Mouse (Mus musculus): ENCODE results near the gene Myl3.

Gene Myl3

DNA sequence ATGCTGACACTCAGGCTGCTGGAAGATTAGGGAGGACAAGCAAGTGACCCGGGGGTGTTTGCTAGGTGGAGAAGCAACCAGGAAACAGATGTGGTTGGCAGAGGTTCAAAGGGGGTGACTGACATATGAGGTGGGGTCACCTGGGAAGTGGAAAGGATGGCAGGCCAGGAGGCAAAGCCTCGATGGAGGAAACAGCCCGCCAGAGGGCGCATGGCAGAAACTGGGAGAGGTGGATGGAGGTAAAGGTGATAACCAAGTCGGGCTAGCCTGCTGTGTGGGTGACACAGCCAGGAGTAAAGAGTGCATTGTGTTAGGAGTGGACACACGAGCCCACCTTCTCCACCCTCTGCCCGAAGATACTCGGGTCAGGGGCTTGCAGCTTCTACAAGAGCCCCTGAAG, 11.8 kb upstream of the Myl3 start:
- DNase-seq (ENCODE audit: low read depth in 2 of 2, low spot score in 2 of 2): peak; percentile 41 to 58

DNA sequence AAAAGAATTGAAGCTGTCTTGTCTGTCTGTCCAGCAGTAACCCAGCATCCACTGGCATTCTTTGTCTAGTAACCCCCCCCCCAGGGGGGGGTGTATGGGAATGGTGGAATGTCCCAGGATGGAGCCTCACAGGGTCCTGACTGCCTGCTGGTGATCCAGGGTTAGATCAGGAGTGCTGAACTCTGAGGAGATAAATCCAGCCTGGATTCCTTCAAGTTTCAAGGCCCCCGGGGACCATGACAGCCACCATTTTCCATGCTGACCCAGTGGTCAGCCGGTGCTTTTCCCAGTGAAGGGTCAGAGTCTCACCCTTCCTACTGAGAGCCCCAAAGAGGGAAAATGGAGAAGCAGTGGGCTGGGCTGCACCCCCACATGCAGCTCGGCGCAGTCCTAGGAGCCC, 9.8 kb upstream of the Myl3 start:
- no peak for DNase-seq (ENCODE audit: low read depth in 2 of 2, low spot score in 2 of 2)

DNA sequence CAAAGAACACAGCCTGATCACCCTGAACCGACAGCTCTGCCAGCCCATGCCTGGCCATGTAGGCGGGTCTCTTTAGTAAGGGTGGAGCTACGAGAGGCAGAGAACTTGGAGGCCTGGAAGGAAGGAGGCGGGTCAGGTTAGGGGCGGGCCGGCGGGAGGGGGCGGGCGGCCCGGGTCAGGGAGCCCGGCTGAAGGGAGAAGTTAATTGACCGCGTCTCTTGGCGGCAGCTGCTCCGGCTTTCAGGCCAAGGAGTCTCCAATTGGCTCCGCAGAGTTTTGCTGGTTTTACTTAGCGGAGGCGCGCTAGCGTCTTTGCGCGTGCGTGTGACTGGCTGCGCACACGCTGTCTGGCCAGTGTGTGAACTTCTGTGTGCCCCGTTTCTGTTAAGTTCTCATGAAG, 9.0 kb upstream of the Myl3 start:
- peak in 1 of 2 experiments; percentile 37 for DNase-seq (ENCODE audit: low read depth in 2 of 2, low spot score in 2 of 2)

DNA sequence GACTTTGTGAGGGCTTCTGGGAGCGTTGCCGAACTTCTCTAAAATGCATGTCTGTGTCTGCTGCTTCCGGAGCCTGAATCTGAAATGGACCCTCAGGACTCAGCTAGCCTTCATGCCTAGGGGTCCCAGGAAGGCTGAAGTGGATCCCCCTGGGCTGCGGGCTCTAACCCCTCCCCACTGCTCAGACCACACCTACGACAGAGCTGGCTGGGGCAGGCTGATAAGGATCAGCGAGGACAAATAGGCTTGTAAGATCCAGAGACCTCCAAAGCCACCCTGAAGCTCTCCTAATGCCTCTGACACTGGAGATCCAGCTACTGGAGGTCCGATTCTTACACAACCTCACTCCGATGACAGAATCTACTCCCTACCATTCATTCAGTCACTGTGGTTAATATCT, 8.6 kb upstream of the Myl3 start:
- no peak for DNase-seq (ENCODE audit: low read depth in 2 of 2, low spot score in 2 of 2)

DNA sequence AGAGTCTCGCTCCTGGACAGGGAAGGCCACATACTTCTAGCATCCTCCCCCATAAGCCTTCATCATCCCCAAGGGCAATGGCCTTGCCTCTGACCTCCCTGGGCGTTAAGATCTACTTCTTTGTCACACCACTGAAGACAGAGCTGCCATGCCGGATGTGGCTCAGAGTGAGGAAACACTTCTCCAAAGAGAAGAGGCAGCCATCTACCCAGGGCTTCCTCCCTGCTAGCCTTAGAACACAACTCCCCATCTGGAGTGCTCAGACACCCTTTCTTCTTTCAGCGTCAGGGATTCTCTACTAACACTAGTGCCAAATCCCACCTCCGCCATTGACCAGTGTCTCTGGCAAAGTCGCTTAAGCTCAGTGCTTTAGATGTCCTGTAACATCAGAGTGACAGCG, 7.5 kb upstream of the Myl3 start:
- no peak for DNase-seq (ENCODE audit: low read depth in 2 of 2, low spot score in 2 of 2)

DNA sequence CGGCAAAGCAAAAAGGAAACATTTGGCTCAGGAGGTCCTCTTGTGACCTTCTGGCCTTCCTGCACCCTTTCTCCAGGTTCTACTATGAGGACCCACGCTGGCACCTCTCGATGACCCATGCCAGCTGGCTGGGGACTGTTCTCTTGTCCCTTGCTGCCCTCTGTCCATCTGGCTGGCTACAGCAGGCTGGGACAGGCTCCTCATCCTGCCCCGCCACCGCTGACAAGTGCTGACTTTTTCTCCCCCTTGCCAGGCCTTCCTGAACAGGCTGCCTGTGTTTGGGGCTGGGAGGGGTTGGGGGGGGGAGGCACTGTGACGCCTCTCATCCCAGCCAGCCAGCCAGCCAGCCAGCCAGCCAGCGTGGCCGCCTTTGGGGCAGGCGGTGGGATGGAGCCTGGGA, 5.3 kb upstream of the Myl3 start:
- DNase-seq (ENCODE audit: low read depth in 2 of 2, low spot score in 2 of 2): no peak

DNA sequence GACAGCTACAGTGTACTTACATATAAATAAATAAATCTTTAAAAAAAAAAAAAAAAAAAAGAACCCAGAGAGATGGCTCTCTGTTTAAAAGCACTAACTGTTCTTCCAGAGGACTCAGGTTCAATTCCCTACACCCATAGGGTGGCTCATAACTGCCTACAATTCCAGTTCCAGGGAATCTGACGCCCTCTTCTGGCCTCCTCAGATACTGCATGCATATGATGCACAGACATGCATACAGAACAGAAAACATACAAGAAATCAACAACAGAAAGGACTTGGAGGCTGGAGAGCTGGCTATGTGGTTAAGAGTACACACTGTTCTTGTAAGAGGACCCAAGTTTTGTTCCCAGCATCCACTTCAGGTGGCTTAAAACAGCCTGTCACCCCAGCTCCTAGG, 3.6 kb upstream of the Myl3 start:
- DNase-seq (ENCODE audit: low read depth in 2 of 2, low spot score in 2 of 2): no peak

DNA sequence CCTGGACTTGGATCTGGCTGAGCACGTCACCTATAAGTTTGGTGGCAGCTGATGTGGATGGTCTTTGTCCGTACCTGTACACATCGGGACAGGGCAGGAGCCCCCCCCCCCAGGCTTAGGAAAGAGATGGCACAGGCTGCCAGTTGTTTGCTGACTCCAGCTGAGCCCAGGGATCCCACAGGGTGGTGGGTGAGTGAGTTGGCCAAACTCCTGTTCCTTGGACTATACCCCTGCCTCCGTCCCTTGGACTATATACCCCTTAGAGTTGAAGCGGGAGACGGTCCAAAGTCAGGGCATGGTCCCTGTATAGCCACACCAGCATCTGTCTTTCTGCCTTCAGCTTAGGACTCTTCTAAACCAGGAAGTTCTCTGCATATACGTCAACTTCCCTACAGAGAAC, 1.7 kb upstream of the Myl3 start:
- DNase-seq (ENCODE audit: low read depth in 2 of 2, low spot score in 2 of 2): no peak

DNA sequence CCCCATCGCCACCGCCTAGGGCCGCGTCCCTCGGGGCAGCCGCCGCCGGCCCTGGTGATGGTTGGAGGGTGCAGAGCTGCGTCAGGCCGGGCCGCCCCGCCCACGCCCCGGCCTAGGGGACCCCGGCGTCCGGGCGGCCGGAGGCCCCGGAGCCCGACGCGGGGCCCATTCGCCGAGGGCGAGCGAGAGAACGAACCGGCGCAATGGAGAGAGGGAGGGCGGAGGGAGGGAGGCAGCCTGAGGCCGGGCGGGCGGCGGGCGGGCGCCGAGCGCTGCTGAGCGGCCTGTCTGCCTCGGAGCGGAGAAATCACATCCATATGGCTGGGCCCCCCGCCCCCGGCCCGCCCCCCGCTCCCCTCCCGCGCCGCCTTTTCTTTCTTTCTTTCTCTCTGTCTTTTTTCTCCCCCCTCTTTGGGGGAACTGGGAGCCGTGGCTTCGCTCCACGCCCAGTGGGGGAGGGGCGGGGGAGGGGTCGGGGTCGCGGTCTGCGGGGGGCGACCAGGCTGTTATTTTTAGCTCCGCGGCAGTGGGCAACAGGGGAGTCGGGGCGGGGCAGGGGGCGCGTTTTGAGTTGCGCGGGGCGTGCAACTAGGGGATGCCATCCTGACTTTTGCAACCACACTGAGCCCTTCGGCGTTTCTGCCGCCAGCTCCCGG, 762 bp downstream of the Myl3 start:
- DNase-seq (ENCODE audit: low read depth in 2 of 2, low spot score in 2 of 2): no peak

DNA sequence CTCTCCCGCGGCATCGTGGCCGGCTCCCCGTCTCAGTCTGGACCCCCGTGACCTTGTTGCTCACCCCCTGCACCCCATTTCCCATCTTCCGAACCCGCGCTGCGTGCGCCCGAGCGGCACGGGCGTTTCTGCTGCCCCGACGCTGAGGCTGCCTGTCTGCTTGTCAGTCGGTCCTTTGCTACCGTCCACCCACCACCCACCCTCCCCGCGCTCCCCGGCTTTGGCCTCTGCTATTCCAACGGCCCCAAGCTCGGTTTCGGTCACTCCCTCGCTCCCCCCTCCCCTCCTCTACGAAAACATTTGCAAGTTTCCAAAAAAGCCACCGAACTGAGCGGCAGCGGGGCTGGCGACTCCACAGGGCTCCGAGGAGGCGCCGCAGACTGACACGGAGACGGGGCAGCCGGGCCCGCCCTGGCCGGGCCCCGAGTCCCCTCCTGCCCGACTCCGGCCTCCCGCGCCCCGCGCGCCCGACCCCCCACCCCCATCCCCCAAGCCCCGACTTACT, 1.3 kb downstream of the Myl3 start:
- no peak for DNase-seq (ENCODE audit: low read depth in 2 of 2, low spot score in 2 of 2)

DNA sequence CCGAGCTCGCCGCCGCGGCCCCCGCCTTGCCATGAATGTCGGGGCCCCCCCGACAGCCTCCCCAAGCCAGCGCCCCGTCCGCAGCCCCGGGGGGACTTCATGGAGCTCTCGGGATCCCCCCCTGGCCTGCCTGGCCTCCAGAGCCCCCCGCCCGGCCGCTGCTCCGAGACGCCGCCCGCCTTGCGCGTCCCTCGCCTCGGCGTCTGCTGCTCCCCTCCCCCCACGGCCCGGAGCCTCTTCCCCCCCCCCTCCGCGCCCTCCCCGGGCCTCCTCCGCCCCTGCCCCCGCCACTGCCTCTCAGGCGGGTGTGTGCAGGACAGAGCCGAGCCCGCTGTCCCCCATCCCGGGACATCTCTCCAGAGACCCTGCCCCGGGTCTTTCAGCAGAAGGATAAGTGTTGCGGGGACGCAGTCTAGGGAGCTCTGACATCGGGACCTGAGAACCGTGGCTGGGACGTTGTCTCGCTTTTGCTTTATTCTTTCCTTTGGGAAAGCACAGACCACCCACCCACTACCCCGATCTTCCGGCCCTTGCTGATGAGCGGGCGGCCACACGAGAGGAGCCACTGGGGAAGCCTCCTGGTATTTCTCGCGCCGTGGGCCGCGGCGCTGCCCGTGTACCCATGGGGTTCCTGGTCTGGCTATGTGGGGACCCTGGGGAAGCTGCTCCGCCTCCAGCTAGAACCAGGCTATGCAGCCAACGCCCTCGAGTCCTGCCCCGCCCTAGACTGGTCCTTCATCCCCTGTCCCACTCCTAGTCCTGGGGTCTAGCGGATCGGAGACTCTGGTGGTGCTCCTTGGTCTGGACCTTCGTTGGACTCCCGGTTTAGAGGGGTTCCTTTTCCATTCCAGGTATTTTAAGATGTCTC, 2.0 kb downstream of the Myl3 start:
- DNase-seq (ENCODE audit: low read depth in 2 of 2, low spot score in 2 of 2): no peak

DNA sequence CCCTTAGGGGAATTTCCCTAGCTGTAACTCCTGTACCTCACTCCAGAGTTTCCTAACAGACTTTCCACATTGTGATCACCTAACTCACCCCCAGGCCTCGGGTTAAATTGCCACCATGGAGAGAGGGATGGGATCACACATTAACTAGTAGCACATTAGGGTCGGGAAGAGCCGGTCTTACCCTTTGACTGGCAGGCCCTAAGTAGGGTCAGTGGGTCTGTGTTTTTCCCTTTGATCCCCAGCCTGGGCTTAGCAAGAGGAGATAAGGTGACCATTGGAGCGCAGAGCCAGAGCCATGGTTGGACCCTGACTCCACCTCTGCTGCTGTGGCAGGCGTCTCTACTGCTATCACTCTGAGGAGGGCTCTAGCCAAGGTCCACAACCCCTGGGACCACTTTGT, 4.1 kb downstream of the Myl3 start:
- DNase-seq (ENCODE audit: low read depth in 2 of 2, low spot score in 2 of 2): no peak

DNA sequence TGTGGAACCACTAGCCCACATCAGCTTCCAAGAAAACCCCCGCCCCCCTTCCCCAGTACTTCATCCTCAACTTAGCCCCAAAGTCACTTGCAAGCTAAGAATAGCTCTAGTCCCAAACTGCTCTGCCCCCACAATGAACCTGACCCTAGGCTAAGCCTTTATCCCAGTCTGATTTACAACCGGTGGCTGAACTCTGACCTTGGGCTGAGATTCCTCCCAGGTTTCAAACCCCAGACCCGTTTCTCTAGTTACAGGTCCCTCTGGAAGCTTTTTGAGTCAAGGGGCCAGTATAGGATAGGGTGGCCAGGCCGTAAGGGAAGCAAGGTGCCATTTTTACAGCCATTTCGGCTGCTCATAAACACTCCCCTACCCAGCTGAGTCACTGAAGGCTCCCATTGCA, 4.6 kb downstream of the Myl3 start:
- DNase-seq (ENCODE audit: low read depth in 2 of 2, low spot score in 2 of 2): no peak

DNA sequence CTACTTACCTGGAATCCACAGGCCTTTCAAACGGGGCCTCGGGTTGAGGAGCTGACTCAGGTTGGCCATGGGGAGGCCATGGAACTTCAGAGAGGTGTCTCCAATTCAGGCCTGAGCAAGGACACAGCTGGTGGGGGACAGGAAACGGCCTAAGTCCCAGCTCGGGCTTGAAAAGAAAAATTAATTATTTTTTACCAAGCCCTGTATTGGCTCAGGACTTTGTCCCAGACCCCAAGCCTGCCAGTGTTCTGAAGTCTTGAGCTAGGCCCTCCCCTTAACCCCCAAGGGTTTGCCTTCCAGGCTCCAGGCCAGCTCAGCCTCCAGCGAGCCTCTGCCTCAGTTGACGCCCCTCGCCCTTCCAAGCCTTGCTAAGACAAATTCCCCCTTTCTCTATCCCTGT, 5.3 kb downstream of the Myl3 start, which contains the start of gene Pth1r:
Pth1r (minus strand) TSS at position 185 of the 400 bp plus-strand sequence.
- DNase-seq (ENCODE audit: low read depth in 2 of 2, low spot score in 2 of 2): no peak

DNA sequence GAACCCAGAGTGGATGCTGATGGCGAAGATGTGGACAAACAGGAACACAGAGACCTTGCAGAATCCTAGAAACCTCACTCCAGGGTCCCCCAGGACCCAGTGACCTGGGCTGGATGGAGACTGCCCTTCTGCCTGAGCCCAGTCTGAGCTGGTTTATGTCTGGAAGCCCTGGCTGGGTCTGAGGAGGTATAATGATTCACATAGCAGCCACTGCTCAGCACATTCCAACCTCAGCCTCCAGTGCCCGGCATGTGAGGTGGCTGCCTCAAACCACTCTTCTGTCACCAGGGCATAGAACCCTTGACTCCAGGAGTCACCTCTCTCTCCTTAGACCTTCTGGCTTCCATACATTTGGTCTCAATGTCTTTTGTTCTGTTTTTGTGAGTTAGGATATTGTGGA, 6.8 kb downstream of the Myl3 start:
- no peak for DNase-seq (ENCODE audit: low read depth in 2 of 2, low spot score in 2 of 2)

DNA sequence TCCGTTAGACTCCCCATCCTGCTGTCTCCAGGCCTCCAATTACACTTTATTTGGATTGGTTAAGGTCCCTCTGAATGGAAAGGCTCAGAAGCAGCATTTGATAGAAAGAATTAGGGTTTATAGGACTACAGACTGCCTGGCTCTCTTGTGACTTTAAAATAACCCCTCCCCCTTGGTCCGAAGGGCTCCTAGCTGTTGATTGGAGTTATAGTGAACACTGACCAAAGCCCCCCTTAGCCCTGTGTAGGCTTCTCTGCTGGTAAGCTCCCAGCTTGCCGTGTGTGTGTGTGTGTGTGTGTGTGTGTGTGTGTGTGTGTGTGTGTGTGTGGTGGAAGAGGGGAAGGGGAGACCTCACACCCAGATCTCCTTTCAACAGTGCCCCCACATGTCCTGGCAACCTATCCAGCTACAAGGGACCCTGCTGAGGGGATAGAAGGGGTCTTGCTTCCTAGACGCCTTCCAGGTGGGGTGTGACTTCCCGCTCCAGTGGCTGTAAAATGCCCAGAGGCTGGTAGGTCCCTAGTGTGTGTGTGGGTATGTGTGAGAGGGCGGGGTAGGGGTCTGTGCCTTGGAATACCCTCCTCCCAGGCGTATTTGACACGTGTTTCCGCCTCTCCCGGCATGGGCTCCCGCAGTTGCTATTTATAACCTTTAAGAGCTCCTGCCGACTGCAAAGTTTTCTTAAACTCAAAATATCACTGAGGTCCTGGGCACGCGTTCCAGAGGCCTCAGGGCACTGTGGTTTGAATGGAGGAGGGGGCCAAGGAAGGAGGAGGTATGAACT, 8.9 kb downstream of the Myl3 start:
- DNase-seq (ENCODE audit: low read depth in 2 of 2, low spot score in 2 of 2): no peak

DNA sequence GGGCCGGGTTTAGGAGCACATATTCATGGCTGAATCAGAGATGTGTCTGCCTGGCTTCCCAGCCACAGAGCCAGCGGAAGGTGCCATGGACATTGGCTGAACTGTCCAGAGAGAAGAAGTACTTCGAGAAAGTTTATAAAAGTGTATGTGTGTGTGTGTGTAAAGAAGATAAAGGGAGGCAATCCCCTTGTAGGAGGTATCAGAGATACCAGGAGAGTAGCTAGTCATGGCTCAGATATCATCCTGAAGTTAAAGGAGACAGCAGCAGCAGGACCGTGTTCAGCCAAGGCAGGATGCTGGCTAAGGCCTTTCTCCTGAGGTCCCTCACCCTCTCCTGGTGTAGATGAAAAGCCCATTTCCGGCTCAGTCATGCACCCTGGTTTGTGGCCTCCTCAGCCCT, 9.8 kb downstream of the Myl3 start:
- no peak for DNase-seq (ENCODE audit: low read depth in 2 of 2, low spot score in 2 of 2)

DNA sequence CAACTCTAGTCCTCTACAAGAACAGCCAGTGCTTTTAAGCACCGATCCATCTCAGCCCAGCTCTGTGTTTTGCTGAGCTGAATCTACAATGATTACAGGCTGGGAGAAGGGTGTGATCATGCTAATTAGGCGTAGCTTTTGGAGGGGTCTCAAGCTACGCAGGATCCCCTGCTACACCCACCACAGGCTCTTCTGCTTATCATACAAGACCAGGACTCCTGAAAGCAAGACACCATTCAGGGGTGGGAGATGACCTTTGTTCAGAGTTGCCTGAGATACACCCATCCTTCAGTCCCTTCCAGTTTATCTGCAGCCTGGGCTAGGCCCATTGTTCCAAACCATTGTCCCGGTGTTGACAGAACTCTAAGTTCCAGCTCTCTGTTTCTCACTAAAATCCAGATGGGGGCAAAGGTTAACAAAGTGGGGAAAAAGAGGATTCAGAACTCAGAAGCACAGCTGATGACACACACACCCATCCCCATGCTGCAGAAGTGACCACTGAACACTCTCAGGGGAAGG, 11.3 kb downstream of the Myl3 start:
- no peak for DNase-seq (ENCODE audit: low read depth in 2 of 2, low spot score in 2 of 2)

DNA sequence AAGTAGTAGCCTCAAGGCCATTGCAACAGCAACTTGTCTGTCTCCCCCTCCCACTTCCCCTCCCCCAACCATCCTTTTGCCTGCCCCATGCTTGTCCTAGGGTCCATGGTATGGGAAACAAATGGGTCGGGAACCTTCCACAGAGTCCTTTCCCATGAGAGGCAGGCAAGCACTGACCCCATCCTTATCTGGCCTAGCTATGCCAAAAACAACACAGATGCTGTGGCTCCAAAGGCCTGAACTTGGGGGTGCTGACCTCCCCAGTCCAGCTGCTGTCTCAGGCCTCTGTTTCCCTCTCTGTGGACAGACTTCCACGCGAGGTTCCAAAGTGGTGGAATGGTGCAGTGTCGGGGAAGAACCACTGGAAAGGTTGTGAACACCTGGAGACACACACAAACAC, 12.1 kb downstream of the Myl3 start:
- DNase-seq (ENCODE audit: low read depth in 2 of 2, low spot score in 2 of 2): no peak

DNA sequence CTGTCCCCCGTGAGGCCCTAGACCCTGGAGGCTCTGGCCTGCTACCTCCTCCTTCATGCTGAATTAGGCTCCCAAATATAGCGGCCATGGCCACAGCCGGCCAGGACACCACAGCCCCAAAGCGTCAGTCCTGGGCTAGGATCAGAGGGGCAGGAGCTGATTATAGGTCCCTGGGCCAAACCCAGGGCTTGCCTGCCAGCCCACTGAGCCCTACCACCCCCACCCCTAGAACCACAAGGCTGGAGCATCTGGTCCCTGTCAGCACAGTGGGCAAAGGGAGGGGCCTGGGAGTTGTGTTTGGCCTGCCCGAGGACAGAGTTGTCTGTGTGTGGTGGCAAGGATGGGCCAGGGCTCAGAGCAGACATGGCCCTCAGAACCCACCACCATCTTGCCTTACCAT, 16.2 kb downstream of the Myl3 start:
- DNase-seq (ENCODE audit: low read depth in 2 of 2, low spot score in 2 of 2): no peak

DNA sequence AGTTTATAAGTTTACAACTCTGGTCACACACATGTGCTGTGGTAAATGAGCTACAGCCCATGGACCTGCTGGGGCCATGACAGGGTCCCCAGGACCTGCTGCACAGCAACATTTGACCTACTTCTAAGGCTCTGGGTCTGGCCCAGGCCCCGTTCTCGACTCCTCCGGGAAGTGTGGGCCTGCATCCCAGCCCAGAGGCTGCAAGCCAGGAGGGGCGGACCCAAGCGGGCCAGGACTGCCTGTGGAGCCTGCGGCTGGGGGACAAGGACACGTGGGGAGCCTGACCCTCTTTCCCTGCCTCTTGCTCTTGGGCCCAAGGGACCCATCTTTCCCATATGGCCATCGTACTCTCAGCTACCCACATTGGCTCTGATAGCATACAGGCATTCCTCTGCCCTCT, 16.9 kb downstream of the Myl3 start:
- no peak for DNase-seq (ENCODE audit: low read depth in 2 of 2, low spot score in 2 of 2)

DNA sequence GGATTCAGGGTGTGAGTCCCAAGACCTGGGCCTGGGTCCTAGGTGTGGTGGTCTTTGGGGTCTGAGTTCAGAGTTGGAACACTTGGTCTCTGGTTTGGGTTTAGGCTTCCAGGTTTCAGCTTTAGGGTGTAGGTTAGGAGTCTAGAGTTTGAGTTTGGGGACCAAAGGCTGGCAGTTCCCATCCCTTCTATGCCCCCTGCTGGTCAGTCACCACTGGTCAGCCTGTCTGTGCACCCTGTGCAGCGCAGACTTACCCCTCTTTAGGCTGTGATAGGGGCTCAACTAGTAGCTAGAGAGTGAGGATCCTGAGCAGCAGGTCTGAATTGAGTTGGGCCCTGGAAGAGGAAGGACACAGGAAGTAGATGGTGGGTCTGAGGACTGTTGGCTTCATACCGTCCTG, 17.6 kb downstream of the Myl3 start:
- no peak for DNase-seq (ENCODE audit: low read depth in 2 of 2, low spot score in 2 of 2)
